Mouse (Mus musculus): ENCODE data around the gene Epn2.

Gene Epn2

GRCm38 (mm10) chr11:61489874-61490273, 89.6 kb downstream of the Epn2 start:
- DNase-seq (ENCODE audit: low spot score in 2 of 2), result no peak

DNA sequence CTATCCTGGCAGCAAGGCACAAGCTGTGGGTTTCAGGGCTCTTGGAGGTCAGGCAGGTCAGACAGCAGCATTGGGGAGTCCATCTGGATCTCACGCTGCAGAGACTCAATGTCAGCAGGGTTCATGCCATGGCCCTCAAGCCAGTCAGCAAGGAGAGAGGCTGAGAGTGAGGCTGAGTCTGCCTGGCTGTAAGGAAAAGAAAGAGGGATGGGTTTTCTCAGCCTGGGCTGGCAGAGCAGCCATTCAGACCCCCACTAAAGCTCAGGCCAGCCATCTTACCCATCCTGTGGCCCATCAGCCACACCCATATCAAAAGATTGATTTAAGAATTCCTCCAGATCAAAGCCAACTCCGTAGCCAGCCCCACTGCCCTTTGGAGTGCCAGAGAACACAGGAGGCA, 90.4 kb downstream of the Epn2 start:
- DNase-seq (ENCODE audit: low spot score in 2 of 2), result no peak

DNA sequence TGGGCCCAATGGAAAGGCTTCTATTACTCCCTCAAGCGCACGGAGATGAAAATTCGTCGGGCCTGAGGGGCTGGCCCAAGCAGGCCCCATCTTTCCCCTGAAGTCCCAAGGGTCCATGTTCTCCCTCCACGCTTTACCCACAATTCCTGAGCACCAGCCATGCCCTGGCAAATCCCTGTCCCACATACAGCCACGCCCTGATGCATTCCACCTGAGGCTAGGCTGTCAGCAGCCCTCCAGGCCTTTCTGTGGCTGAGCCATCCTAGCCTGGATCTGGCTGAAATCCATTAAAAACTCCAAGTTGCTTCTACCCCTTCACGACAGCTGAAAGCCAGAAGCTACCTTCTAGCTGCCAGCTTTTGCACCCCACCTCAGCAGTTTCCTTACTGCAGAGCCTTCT, 91.6 kb downstream of the Epn2 start:
- no peak for DNase-seq (ENCODE audit: low spot score in 2 of 2)

DNA sequence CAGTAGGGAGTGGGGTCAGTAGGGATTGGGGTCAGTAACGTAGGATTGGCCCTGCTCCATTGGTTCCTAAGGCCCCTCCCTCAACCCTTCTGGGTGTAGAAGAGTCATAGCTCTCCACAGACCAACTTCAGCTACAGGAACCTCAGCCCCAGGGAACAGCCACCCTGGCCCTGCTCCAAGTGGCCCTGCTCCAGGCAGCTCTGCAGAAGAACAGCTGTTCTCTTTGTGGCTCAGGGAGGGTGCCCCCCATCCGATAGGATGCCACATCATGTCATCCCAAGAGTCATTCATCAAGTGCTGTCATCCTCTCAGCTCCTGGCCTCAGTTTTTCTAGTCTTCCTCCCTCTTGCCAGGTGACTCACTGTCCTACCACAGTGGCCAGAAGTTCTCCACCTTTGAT, 92.1 kb downstream of the Epn2 start:
- peak in 1 of 2 experiments; percentile 65 for DNase-seq (ENCODE audit: low spot score in 2 of 2)

DNA sequence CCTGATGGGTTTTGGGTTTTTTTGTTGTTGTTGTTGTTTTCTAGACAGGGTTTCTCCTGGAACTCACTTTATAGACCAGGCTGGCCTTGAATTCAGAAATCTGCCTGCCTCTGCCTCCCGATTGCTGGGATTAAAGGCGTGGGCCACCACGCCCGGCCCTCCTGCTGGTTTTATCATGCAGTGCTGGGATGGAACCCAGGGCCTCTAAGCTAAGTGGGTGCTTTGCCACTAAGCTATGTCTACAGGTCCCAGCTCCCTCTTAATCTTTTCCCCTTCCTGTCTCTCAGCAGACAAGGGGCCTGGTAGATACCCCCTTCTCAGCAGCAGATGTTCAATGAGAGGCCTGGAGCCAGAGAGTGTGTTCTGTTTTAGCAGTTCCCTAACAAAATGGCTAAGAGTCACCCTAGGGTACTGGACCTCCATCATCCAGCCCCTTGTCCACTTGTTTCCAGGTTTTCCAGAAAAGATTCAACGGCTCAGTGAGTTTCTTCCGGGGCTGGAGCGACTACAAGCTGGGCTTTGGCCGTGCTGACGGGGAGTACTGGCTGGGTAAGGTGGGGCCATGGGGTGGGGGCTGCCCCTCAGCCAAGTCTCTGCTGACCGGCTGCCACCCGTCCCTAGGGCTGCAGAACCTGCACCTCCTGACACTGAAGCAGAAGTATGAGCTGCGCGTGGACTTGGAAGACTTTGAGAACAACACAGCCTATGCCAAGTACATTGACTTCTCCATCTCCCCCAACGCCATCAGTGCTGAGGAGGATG, 92.8 kb downstream of the Epn2 start:
- DNase-seq (ENCODE audit: low spot score in 2 of 2), result no peak

GRCm38 (mm10) chr11:61485541-61486457, 93.7 kb downstream of the Epn2 start:
- no peak for DNase-seq (ENCODE audit: low spot score in 2 of 2)

- DNase-seq (ENCODE audit: low spot score in 2 of 2), result peak; percentile 70 to 72
Measured at GRCm38 (mm10) chr11:61484613-61485540, 94.6 kb downstream of the Epn2 start, which contains the start of gene Mfap4. Mfap4 (plus strand) TSS chr11:61485431.

GRCm38 (mm10) chr11:61484256-61484612, 95.3 kb downstream of the Epn2 start:
- DNase-seq (ENCODE audit: low spot score in 2 of 2), result no peak

DNA sequence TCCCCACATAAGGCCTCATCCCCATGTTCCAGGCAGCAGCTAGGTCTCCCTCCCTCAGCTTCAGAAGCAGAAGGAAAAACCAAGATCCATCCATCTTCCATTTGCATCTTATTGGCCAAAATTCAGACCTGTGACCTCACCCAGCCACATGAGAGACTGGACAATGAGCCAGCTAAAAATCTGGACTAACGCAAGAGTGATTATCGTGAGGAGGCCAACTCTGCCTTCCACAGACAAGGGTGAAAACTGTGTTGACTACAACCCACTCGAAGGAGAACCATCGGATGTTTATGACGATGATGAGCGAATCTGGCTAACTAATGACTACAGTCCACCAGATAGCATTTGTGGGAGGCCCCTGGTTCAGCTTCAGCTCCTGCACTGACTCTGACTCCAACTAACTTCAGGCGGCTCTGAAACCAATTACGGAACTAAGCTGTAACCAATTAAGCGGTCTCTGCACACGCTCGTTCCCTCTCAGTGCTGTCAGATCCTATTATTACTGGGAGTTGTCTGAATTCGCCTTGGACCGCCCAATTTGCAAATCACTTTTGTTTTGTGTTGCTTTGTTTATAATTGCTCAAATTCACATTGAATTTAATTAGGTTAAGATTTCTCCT, 96.2 kb downstream of the Epn2 start:
- DNase-seq (ENCODE audit: low spot score in 2 of 2), result no peak

DNA sequence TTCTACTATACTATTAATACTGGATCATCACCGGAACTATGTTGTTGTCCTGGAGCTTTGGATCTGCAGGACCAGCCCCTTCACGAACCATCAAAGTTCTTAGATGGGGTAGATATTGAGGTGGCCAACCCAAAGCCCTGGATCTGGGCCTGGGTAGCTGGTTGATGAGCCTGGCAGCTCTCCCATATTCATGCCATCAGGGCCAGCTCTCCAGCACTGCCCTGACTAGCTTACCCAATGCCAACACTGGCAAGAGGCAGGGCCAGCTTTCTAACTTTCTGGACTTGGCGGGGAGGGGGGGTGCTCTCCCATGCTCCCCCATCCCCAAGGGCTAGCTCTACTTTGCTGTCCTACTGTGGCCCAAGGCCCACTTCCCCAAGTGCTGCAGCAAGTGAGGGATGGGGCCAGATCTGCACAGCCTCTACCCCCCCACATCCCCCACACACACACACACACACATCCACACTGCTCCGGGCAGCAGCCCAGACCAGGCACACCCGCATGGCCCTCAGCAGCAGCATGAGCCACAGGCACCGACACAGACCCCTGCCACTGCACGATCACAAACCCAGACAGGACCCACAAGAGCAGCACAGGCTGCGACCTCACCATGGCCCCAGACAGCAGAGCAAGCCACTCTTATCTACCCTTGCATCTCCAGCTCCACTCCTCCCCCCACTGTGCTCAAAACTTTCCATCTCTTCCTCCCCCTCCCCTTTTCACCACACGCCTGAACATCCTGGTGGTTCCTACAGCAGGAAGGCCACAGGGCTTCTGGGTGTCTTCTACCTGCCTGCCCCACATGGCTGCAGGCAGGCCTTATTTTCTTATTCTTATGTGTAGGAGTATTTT, 98.0 kb downstream of the Epn2 start:
- no peak for DNase-seq (ENCODE audit: low spot score in 2 of 2)

DNA sequence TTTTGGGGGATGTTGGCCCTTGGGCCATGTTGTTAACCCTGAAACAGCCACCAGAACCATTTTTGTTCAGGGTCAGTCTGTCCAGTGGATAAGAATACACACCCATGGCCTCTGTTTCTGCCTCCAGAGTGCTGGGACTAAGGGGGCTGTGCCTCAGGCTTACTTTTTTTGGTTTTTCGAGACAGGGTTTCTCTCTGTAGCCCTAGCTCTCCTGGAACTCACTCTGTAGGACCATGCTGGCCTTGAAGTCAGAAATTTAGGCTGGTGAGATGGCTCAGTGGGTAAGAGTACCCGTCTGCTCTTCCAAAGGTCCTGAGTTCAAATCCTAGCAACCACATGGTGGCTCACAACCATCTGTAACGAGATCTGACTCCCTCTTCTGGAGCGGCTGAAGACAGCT, 100.7 kb downstream of the Epn2 start:
- no peak for DNase-seq (ENCODE audit: low spot score in 2 of 2)

DNA sequence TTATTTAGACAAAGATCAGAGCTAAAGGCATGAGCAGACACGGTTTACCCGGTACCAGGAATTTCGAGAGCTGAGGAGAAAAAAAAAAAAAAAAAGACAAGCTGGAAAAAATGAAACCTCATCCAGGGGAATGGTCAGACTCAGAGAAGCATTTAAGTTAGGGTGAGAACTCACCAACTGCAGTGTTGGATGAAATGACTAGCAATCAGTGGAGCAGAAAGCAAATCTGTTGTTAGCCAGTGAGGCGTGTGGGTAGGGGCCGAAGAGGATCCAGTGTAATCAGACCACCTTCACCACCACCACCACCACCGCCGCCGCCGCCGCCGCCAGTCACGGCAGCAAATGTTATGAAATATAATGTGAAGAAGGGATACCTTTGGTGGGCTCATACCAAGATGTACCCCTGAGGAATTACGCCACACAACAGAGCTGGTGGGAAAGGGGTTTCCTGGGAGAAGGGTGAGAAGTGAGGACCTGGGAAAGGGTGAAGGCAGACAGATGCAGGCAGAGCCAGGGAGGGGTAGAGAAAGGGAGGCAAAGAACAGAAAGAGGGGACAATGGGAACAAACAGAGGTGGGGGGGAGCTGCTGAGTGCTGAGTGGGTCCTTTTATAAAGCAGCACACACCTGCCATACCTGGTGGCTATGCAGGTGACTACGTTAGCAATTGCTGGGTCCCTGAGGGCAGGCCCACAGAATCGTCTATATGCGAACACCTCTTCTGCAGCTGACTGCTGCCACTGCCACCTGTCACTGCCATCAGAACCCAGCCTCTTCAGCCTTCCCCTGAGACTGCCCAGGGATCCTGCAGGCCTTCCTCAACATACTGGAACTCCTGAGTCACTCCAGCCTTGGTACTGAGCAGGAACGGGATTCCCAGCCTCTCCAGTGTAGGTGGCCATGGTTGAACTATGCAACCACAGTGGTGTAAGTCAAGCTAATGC, 101.7 kb downstream of the Epn2 start:
- no peak for DNase-seq (ENCODE audit: low spot score in 2 of 2)

- no peak for DNase-seq (ENCODE audit: low spot score in 2 of 2)
Measured at GRCm38 (mm10) chr11:61476786-61477382, 102.6 kb downstream of the Epn2 start.

- DNase-seq (ENCODE audit: low spot score in 2 of 2), result no peak
Measured at GRCm38 (mm10) chr11:61473630-61474029, 105.9 kb downstream of the Epn2 start.

- DNase-seq (ENCODE audit: low spot score in 2 of 2), result no peak
Measured at GRCm38 (mm10) chr11:61470880-61471279, 108.6 kb downstream of the Epn2 start.

DNA sequence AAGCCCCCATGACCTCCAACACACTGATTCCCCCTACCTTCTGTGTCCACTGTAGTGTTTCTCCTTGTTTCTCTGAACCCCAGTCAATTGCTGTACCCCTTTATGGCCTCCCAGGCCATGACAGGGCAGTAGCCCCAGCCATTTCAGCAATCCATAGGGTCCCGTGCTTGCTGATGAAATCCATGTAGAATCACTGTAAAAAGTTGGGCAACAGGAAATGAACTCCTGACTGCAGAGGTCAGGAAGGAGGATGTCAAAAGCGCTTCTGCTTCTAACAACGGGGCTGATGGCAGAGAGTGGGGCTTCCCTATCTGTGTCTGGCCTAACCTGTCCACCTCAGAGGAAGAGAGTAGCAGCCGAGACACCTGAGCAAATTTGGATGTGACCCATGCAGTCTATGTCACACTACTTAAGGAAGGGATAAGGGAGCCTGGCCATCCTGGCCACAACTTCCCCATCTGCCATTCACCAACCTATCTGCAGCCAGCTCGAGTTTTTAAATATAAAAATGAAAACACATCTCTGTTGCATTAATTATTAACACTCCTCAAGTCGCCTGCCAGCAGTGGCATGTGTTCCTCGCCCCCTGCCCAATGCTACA, 110.1 kb downstream of the Epn2 start:
- DNase-seq (ENCODE audit: low spot score in 2 of 2), result no peak

DNA sequence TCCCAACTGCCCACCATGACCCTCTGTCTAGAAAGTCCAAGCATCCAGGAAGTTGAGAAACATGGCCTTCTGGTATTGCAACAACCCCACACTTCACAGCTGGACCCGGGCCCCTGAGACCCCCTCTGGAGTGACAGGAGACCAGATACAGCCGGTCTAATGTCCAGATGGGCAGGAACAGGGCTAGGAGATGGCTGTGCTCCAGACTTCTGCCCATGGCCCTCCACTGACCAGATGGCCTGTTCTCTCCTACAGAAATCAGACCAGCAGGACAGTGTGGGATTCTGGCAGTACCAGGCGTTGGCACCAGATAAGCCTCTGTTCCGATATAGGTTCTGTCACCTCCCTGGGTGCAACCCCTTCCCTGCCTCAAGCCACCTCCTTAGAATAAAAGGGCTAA, 111.0 kb downstream of the Epn2 start:
- no peak for DNase-seq (ENCODE audit: low spot score in 2 of 2)
